19 mouse cellular contexts compared by ENCODE assay signal in the genomic region with DNA sequence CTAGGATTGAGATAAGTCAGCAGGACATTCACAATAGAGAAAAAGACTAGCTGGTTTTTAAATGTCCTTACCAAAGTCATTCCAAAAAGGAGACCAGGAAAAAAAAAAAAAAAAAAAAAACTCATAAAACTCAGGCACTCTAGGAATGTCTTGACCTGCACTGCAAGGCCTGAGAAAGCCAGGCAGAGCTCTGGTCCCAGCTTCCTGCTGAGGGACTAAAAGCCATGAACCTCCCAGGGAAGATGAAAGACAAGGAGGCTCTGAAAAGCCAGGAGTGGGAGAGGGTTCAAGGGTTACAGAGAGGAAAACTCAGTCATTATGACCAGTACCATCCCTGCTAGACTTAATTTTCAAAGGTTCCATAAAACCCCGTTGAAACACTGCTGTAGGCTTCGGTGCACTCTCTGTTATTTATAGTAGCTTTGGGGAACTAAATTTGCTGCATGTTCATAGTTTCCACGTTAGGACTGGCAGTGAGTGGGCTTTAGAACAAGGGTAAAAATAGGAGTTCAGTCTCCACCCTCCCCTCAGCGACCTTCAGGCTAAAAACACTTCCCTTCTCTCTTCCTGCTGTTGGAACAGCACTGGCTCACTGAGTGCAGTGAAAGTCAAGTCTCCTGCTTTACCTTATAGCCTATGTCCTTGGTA. TPM values are rescaled to one million over a fixed set of nuclear protein-coding genes. Genes with fewer than 3 reads are reported as not detected.
A peak's percentile ranks its signal among the peaks of the same experiment; 100 is the strongest.
DNase-seq lines count a peak whose midpoint lies in the region; ATAC-seq and TF ChIP-seq lines count a peak whose summit lies in the region.
"Had no signal": no experiment of that assay in that cellular context is flagged by ENCODE, and none has a peak within 500 bp of the region (broad histone marks: within the 10 kb centered on the region; RNA-seq: fewer than 3 reads in every experiment).

No protein-coding gene starts in this region.

- H3K36me3 ChIP-seq in kidney, embryonic 14.5 days (ENCODE audit: control insufficient read depth, insufficient read depth, low read length) = no peaks in the 10 kb centered on the region
- H3K36me3 ChIP-seq in limb, embryonic 15.5 days = no peaks in the 10 kb centered on the region
- H3K36me3 ChIP-seq: G1E; liver, embryonic 13.5 days; midbrain, embryonic 12.5 days had no signal

- DNase-seq in gastrocnemius, adult 2 months = no peak
- DNase-seq in gastrocnemius, adult 8-10 months (ENCODE audit: low spot score in 2 of 2) = no peak
- no peak for DNase-seq in kidney, adult 9 months
- DNase-seq in embryo, embryonic 11 days = peak; percentile 49
- DNase-seq in cerebellum, adult 11 months = no peak
- DNase-seq in cerebellum, postnatal 36 days = no peak
- DNase-seq: adrenal gland, postnatal 14 days; B cell, adult 2 months; heart, adult 11 months; liver, embryonic 13.5 days; thymus, adult 18-20 months had no signal

- H3K4me2 ChIP-seq in kidney, embryonic 14.5 days (replicated peaks; ENCODE audit: low read depth, low read length) = no peak overlapping the region
- H3K4me2 ChIP-seq in limb, embryonic 15.5 days = no peak overlapping the region
- H3K4me2 ChIP-seq: liver, embryonic 13.5 days; midbrain, embryonic 12.5 days had no signal

- no peak overlapping the region for H3K4me3 ChIP-seq in gastrocnemius, adult 2 months
- no peak overlapping the region for H3K4me3 ChIP-seq in kidney, embryonic 14.5 days (ENCODE audit: low read length)
- no peak overlapping the region for H3K4me3 ChIP-seq in limb, embryonic 15.5 days
- H3K4me3 ChIP-seq: left cerebral cortex, adult 2 months; liver, embryonic 13.5 days; midbrain, embryonic 12.5 days; myocyte had no signal

- peak overlapping the region; percentile 53 for H3K27ac ChIP-seq in gastrocnemius, adult 2 months
- H3K27ac ChIP-seq in kidney, embryonic 14.5 days (ENCODE audit: low read depth, low read length) = peak overlapping the region; percentile 31; the same call in 1 of the 2 replicates
- peak overlapping the region; percentile 72 for H3K27ac ChIP-seq in limb, embryonic 15.5 days
- H3K27ac ChIP-seq: left cerebral cortex, adult 2 months; liver, embryonic 13.5 days; midbrain, embryonic 12.5 days had no signal

- H3K4me1 ChIP-seq in kidney, embryonic 14.5 days (ENCODE audit: control insufficient read depth, insufficient read depth, low read length) = peaks cover 46% of the 10 kb centered on the region
- peaks cover 51% of the 10 kb centered on the region for H3K4me1 ChIP-seq in limb, embryonic 15.5 days
- H3K4me1 ChIP-seq: liver, embryonic 13.5 days had no signal

- intact Hi-C loops in gastrocnemius, adult 2 months (cut with DNase I) = no loop called here

- peak; percentile 72 for ATAC-seq in kidney, embryonic 14.5 days (ENCODE audit: low FRiP score, low TSS enrichment)
- ATAC-seq in limb, embryonic 15.5 days (ENCODE audit: insufficient number of reproducible peaks, low FRiP score, low TSS enrichment, low read depth) = no peak; the same call in 1 of the 2 replicates
- ATAC-seq: lung, postnatal 0 days had no signal

- TF ChIP-seq CTCF in gastrocnemius, adult 2 months (IDR thresholded peaks at IDR 0.05) = no peak

- H3K9ac ChIP-seq in kidney, embryonic 14.5 days (ENCODE audit: low read depth, low read length) = no peak overlapping the region
- no peak overlapping the region for H3K9ac ChIP-seq in limb, embryonic 15.5 days
- H3K9ac ChIP-seq: liver, embryonic 13.5 days; midbrain, embryonic 12.5 days had no signal

- H3K9me3 ChIP-seq in kidney, embryonic 14.5 days (ENCODE audit: control insufficient read depth, low read length) = no peaks in the 10 kb centered on the region
- no peaks in the 10 kb centered on the region for H3K9me3 ChIP-seq in limb, embryonic 15.5 days
- H3K9me3 ChIP-seq: liver, embryonic 13.5 days; midbrain, embryonic 12.5 days had no signal

- WGBS in kidney, embryonic 14.5 days = 6% methylated on average over 4 of the region's 4 CpGs
- WGBS in limb, embryonic 15.5 days = 11% methylated on average over 4 of the region's 4 CpGs

- no peaks in the 10 kb centered on the region for H3K27me3 ChIP-seq in kidney, embryonic 14.5 days (ENCODE audit: control insufficient read depth, insufficient read depth, low read length)
- H3K27me3 ChIP-seq in limb, embryonic 15.5 days = no peaks in the 10 kb centered on the region
- H3K27me3 ChIP-seq: liver, embryonic 13.5 days had no signal

RNA-seq across cellular contexts. Expression of gene Cpvl, which starts 30.0 kb away (rescaled TPM):
- total RNA-seq in gastrocnemius, adult 2 months (2021) = not detected
- total RNA-seq in gastrocnemius, adult 8-10 months (2022) = not detected
- 0.32 and 0.51 TPM in 2 replicates for polyA plus RNA-seq in kidney, embryonic 14.5 days (2014; fragmentation: Nextera tagmentation; extraction: Ambion mirVana)
- 0.19 and 0.41 TPM in 2 replicates for polyA plus RNA-seq in limb, embryonic 15.5 days (2015; fragmentation: Nextera tagmentation; extraction: Ambion mirVana)
- total RNA-seq: adrenal gland, postnatal 14 days; G1E; left cerebral cortex, adult 2 months had no signal
- polyA plus RNA-seq: cortical plate, adult 2 months; G1E; liver, embryonic 13.5 days; midbrain, embryonic 12.5 days; myocyte had no signal
